Mouse (Mus musculus) retina, postnatal 1 day (tissue): ENCODE results near the gene Mbtd1.
A peak's percentile ranks its signal among the peaks of the same experiment; 100 is the strongest.
"Not testable (repeated sequence)": the region's sequence is repeated elsewhere in the genome, so short reads cannot be mapped to it uniquely, and the experiment has no call there.

Source experiments
- DNase-seq: peaks from one replicate; pipeline ENCODE4 v3.0.0-alpha.2; 2012

Gene Mbtd1

GRCm38 (mm10) chr11:93885572-93886410 is at the start of gene Mbtd1, which contains the start of gene Utp18:
TSS of gene Mbtd1 (plus strand) at chr11:93885852.
TSS of gene Utp18 (minus strand) at chr11:93885766.
- peak; percentile 99 for DNase-seq

GRCm38 (mm10) chr11:93847342-93847741 is 38.3 kb upstream of the Mbtd1 start:
- DNase-seq = no peak

GRCm38 (mm10) chr11:93852546-93852945 is 33.1 kb upstream of the Mbtd1 start:
- DNase-seq = no peak

GRCm38 (mm10) chr11:93856284-93856955 is 29.2 kb upstream of the Mbtd1 start:
- DNase-seq = peak; percentile 79

GRCm38 (mm10) chr11:93860540-93861172 is 25.0 kb upstream of the Mbtd1 start:
- no peak for DNase-seq

GRCm38 (mm10) chr11:93861193-93861592 is 24.5 kb upstream of the Mbtd1 start:
- DNase-seq = no peak

GRCm38 (mm10) chr11:93862045-93862623 is 23.5 kb upstream of the Mbtd1 start:
- no peak for DNase-seq

GRCm38 (mm10) chr11:93862638-93863037 is 23.0 kb upstream of the Mbtd1 start:
- no peak for DNase-seq

- no peak for DNase-seq
Measured at GRCm38 (mm10) chr11:93884068-93884467, 1.6 kb upstream of the Mbtd1 start.

GRCm38 (mm10) chr11:93884901-93885571 is 616 bp upstream of the Mbtd1 start:
- peak; percentile 79 for DNase-seq

GRCm38 (mm10) chr11:93886411-93887079 is 893 bp downstream of the Mbtd1 start:
- DNase-seq = peak; percentile 50

GRCm38 (mm10) chr11:93887080-93887447 is 1.4 kb downstream of the Mbtd1 start:
- no peak for DNase-seq

- no peak for DNase-seq
Measured at GRCm38 (mm10) chr11:93897732-93898131, 12.1 kb downstream of the Mbtd1 start.

GRCm38 (mm10) chr11:93906834-93907233 is 21.2 kb downstream of the Mbtd1 start:
- no peak for DNase-seq

- no peak for DNase-seq
Measured at GRCm38 (mm10) chr11:93907839-93908238, 22.2 kb downstream of the Mbtd1 start.

- DNase-seq = no peak
Measured at GRCm38 (mm10) chr11:93908829-93909228, 23.2 kb downstream of the Mbtd1 start.

GRCm38 (mm10) chr11:93911603-93912002 is 26.0 kb downstream of the Mbtd1 start:
- DNase-seq = no peak

GRCm38 (mm10) chr11:93915019-93915418 is 29.4 kb downstream of the Mbtd1 start:
- not testable (repeated sequence) for DNase-seq

GRCm38 (mm10) chr11:93929106-93929505 is 43.5 kb downstream of the Mbtd1 start:
- DNase-seq = no peak

GRCm38 (mm10) chr11:93940906-93941305 is 55.3 kb downstream of the Mbtd1 start:
- no peak for DNase-seq

GRCm38 (mm10) chr11:93944986-93945385 is 59.3 kb downstream of the Mbtd1 start:
- DNase-seq = no peak
